Comparison of ENCODE assay signal across 9 mouse cellular contexts in the genomic region with DNA sequence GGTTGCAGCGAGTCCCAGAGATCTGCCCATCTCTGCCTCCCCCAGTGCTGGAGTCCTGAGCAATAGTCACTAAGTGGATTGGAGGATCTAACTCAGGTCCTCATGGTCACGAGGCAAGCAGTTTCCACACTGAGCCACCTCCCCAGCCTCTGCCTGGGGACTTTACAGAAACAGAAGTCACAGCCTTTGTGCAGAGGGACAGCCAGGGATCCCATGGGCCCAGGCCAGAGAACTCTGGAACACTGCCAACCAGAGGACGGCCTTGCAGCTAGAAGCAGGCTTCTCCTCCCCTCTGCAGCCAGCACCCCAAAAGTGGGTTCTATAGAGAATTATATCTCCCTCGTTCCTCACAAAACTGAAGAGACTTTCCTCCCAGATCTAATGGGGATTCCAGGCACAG. TPM values are rescaled to one million over a fixed set of nuclear protein-coding genes. Genes with fewer than 3 reads are reported as not detected.
A peak's percentile ranks its signal among the peaks of the same experiment; 100 is the strongest.
DNase-seq lines count a peak whose midpoint lies in the region; ATAC-seq lines count a peak whose summit lies in the region.
"Had no signal": no experiment of that assay in that cellular context is flagged by ENCODE, and none has a peak within 500 bp of the region (broad histone marks: within the 10 kb centered on the region; RNA-seq: fewer than 3 reads in every experiment).

No protein-coding gene starts in this region.

- peak; percentile 71 to 78 for DNase-seq in cerebellum, postnatal 14 days
- DNase-seq in heart, postnatal 10 days, result peak; percentile 87 to 90
- DNase-seq in left cerebral cortex, postnatal 14 days (ENCODE audit: low spot score in 2 of 2), result peak; percentile 62 to 66
- DNase-seq in ovary, postnatal 14 days (ENCODE audit: low spot score), result peak; percentile 74
- no peak for DNase-seq in T-cell, adult 2 months (ENCODE audit: low spot score)

- no peak for ATAC-seq in neural tube, embryonic 13.5 days (ENCODE audit: low read depth)
- ATAC-seq in neural tube, embryonic 15.5 days (ENCODE audit: low FRiP score), result no peak
- no peak for ATAC-seq in forebrain, embryonic 16.5 days

- peak overlapping the region; percentile 19; the same call in 1 of the 2 replicates for H3K9ac ChIP-seq in neural tube, embryonic 13.5 days
- no peak overlapping the region for H3K9ac ChIP-seq in neural tube, embryonic 15.5 days (replicated peaks)
- H3K9ac ChIP-seq in forebrain, embryonic 16.5 days (replicated peaks; ENCODE audit: low read depth, low read length), result no peak overlapping the region

- intact Hi-C loops in heart, postnatal 10 days (cut with DNase I), result no loop called here
- intact Hi-C loops in left cerebral cortex, postnatal 14 days (cut with DNase I), result no loop called here

- H3K4me3 ChIP-seq in neural tube, embryonic 13.5 days, result no peak overlapping the region
- no peak overlapping the region for H3K4me3 ChIP-seq in neural tube, embryonic 15.5 days (replicated peaks)
- no peak overlapping the region for H3K4me3 ChIP-seq in forebrain, embryonic 16.5 days (replicated peaks; ENCODE audit: low read length)

- no peaks in the 10 kb centered on the region for H3K27me3 ChIP-seq in neural tube, embryonic 13.5 days
- no peaks in the 10 kb centered on the region for H3K27me3 ChIP-seq in neural tube, embryonic 15.5 days (replicated peaks)
- H3K27me3 ChIP-seq in forebrain, embryonic 16.5 days (replicated peaks; ENCODE audit: control insufficient read depth, insufficient read depth, low read length), result no peaks in the 10 kb centered on the region

- H3K4me2 ChIP-seq in neural tube, embryonic 13.5 days, result no peak overlapping the region
- no peak overlapping the region for H3K4me2 ChIP-seq in neural tube, embryonic 15.5 days
- H3K4me2 ChIP-seq in forebrain, embryonic 16.5 days (ENCODE audit: low read length), result no peak overlapping the region

- H3K9me3 ChIP-seq in neural tube, embryonic 13.5 days, result no peaks in the 10 kb centered on the region
- H3K9me3 ChIP-seq in neural tube, embryonic 15.5 days (replicated peaks), result no peaks in the 10 kb centered on the region
- no peaks in the 10 kb centered on the region for H3K9me3 ChIP-seq in forebrain, embryonic 16.5 days (ENCODE audit: control insufficient read depth, low read length)

- peaks cover 54% of the 10 kb centered on the region for H3K4me1 ChIP-seq in neural tube, embryonic 13.5 days (replicated peaks)
- H3K4me1 ChIP-seq in neural tube, embryonic 15.5 days, result peaks cover 49% of the 10 kb centered on the region
- peaks cover 38% of the 10 kb centered on the region for H3K4me1 ChIP-seq in forebrain, embryonic 16.5 days (replicated peaks; ENCODE audit: control insufficient read depth, insufficient read depth, low read length)

- H3K27ac ChIP-seq in neural tube, embryonic 13.5 days (replicated peaks), result peak overlapping the region; percentile 46
- no peak overlapping the region for H3K27ac ChIP-seq in neural tube, embryonic 15.5 days (replicated peaks)
- H3K27ac ChIP-seq in forebrain, embryonic 16.5 days (ENCODE audit: low read length), result no peak overlapping the region

- H3K36me3 ChIP-seq in neural tube, embryonic 13.5 days, result no peaks in the 10 kb centered on the region
- no peaks in the 10 kb centered on the region for H3K36me3 ChIP-seq in neural tube, embryonic 15.5 days
- no peaks in the 10 kb centered on the region for H3K36me3 ChIP-seq in forebrain, embryonic 16.5 days (ENCODE audit: control insufficient read depth, insufficient read depth)

- 54% methylated on average over 4 of the region's 4 CpGs for WGBS in neural tube, embryonic 13.5 days
- WGBS in neural tube, embryonic 15.5 days, result 60% methylated on average over 4 of the region's 4 CpGs
- 44% methylated on average over 4 of the region's 4 CpGs for WGBS in forebrain, embryonic 16.5 days

RNA-seq across cellular contexts. Expression of gene Tst, which starts 3.8 kb away (rescaled TPM):
- 7.9 and 11.4 TPM in 2 replicates for polyA plus RNA-seq in neural tube, embryonic 13.5 days (2015; fragmentation: Nextera tagmentation; extraction: Ambion mirVana)
- 16.9 and 37.0 TPM in 2 replicates for polyA plus RNA-seq in neural tube, embryonic 15.5 days (2015; fragmentation: Nextera tagmentation; extraction: Ambion mirVana)
- 10 to 100 TPM; 14.4 to 16.4 TPM for total RNA-seq in heart, postnatal 10 days (2021)
- total RNA-seq in left cerebral cortex, postnatal 14 days (2021), result 10 to 100 TPM; 30.8 to 39.2 TPM
- polyA plus RNA-seq in forebrain, embryonic 16.5 days (2015; fragmentation: Nextera tagmentation; extraction: Ambion mirVana), result 25.1 and 28.4 TPM in 2 replicates

RNA-seq across cellular contexts. Expression of gene Mpst, which starts 4.3 kb away (rescaled TPM):
- polyA plus RNA-seq in neural tube, embryonic 13.5 days (2015; fragmentation: Nextera tagmentation; extraction: Ambion mirVana), result 2.3 and 2.9 TPM in 2 replicates
- 3.2 and 3.8 TPM in 2 replicates for polyA plus RNA-seq in neural tube, embryonic 15.5 days (2015; fragmentation: Nextera tagmentation; extraction: Ambion mirVana)
- 10 to 100 TPM; 26.0 to 26.3 TPM for total RNA-seq in heart, postnatal 10 days (2021)
- 10 to 100 TPM; 39.0 to 47.2 TPM for total RNA-seq in left cerebral cortex, postnatal 14 days (2021)
- 4.4 and 5.0 TPM in 2 replicates for polyA plus RNA-seq in forebrain, embryonic 16.5 days (2015; fragmentation: Nextera tagmentation; extraction: Ambion mirVana)

RNA-seq across cellular contexts. Expression of gene Tex33, which starts 6.2 kb away (rescaled TPM):
- polyA plus RNA-seq in neural tube, embryonic 13.5 days (2015; fragmentation: Nextera tagmentation; extraction: Ambion mirVana), result not detected in 2 replicates
- polyA plus RNA-seq in neural tube, embryonic 15.5 days (2015; fragmentation: Nextera tagmentation; extraction: Ambion mirVana), result not detected in 2 replicates
- not detected for total RNA-seq in heart, postnatal 10 days (2021)
- total RNA-seq in left cerebral cortex, postnatal 14 days (2021), result not detected
- polyA plus RNA-seq in forebrain, embryonic 16.5 days (2015; fragmentation: Nextera tagmentation; extraction: Ambion mirVana), result not detected in 2 replicates
- total RNA-seq: neutrophil, adult 5-6 weeks had no signal

RNA-seq across cellular contexts. Expression of gene Kctd17, which starts 26.4 kb away (rescaled TPM):
- polyA plus RNA-seq in neural tube, embryonic 13.5 days (2015; fragmentation: Nextera tagmentation; extraction: Ambion mirVana), result 120 and 122 TPM in 2 replicates
- polyA plus RNA-seq in neural tube, embryonic 15.5 days (2015; fragmentation: Nextera tagmentation; extraction: Ambion mirVana), result 141 and 158 TPM in 2 replicates
- total RNA-seq in heart, postnatal 10 days (2021), result 10 to 100 TPM; 80.7 TPM
- 100 to 1,000 TPM; 288 to 291 TPM for total RNA-seq in left cerebral cortex, postnatal 14 days (2021)
- polyA plus RNA-seq in forebrain, embryonic 16.5 days (2015; fragmentation: Nextera tagmentation; extraction: Ambion mirVana), result 105 and 141 TPM in 2 replicates
- total RNA-seq: neutrophil, adult 5-6 weeks had no signal
